Mouse (Mus musculus) hindbrain, embryonic 15.5 days (tissue): ENCODE results near the gene Cpne5. TPM values are rescaled to one million over a fixed set of nuclear protein-coding genes. Genes with fewer than 3 reads are reported as not detected.

ENCODE experiments used
- ATAC-seq: fragments of 200-750 bp; cut with Nextera tagmentation; 2 replicates; pipeline ENCODE4 v1.8.0; 2017; ENCODE audit warnings: low read depth, moderate number of reproducible peaks, moderate TSS enrichment; ENCODE audit not compliant: low FRiP score
- H3K27ac ChIP-seq: fragments of 300-500 bp; sonication (generic); replicated peaks from 2 replicates; pipeline ENCODE4 v1.5.1; 2015; ENCODE audit warnings: mild to moderate bottlenecking, inconsistent platforms
- H3K27me3 ChIP-seq: fragments of 300-500 bp; sonication (generic); 2 replicates; pipeline ENCODE4 v1.6.1; 2015; ENCODE audit warnings: control low read depth, inconsistent platforms
- H3K36me3 ChIP-seq: fragments of 300-500 bp; sonication (generic); 2 replicates; pipeline ENCODE4 v1.6.1; 2015; ENCODE audit warnings: control low read depth, inconsistent platforms
- H3K4me1 ChIP-seq: fragments of 300-500 bp; sonication (generic); replicated peaks from 2 replicates; pipeline ENCODE4 v1.6.1; 2015; ENCODE audit warnings: control low read depth, inconsistent platforms
- H3K4me2 ChIP-seq: fragments of 300-500 bp; sonication (generic); 2 replicates; pipeline ENCODE4 v1.6.1; 2015; ENCODE audit warnings: moderate library complexity, mild to moderate bottlenecking, inconsistent platforms
- H3K4me3 ChIP-seq: fragments of 300-500 bp; sonication (generic); 2 replicates; pipeline ENCODE4 v1.5.1; 2015; ENCODE audit warnings: mild to moderate bottlenecking, inconsistent platforms
- H3K9ac ChIP-seq: fragments of 300-500 bp; sonication (generic); 2 replicates; pipeline ENCODE4 v1.6.1; 2015; ENCODE audit warnings: inconsistent platforms
- H3K9me3 ChIP-seq: fragments of 300-500 bp; sonication (generic); 2 replicates; pipeline ENCODE4 v1.6.1; 2016; ENCODE audit warnings: control low read depth, inconsistent platforms
- WGBS: fragments of 180-500 bp; shearing (Covaris S2); methylation state at CpG from one replicate; pipeline ENCODE4 v1.1.7; 2015; 5-methylcytosine and 5-hydroxymethylcytosine counted together
- polyA plus RNA-seq: library from polyadenylated mRNA; unstranded; fragments of >200 nt; fragmentation: Nextera tagmentation; extraction: Ambion mirVana; gene quantifications from 2 replicates; pipeline ENCODE4 v1.2.1, GENCODE M21; 2015

Gene Cpne5
- polyA plus RNA-seq, 1 experiment from 2014 or later = 42.6 TPM

DNA sequence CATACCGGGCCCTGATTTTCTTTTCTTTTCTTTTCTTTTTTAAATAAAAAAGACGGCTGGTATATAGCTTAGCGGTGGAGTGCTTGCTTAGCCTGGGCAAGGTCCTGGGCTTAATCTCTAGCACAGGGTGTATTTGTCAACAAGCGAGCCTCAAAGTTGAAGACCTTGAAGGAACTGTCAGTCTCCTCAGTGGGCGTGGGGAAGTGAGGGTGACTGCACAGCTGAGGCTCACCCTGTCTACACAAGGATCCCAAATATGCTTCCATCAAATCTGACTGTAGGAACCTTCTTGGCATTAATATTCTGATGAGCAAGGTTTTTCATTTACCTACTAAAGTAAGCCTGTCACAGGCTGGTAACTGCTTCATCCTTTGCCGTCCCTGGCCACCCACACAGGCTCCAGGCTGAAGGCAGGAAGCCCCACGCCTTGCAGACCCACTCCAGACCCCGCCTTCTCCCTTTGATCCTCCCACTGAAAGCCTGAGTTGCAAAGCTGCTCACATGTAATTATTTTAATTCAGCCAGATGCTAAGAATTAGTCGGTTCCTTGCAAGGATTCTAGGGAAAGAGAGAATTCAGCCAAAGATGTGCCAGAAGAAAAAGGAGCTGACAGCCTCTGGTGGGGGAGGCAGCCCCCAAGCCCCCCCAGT, 38.7 kb downstream of the Cpne5 start:
- Histone ChIP-seq H3K4me2 (no peak overlapping the region), H3K4me1 (peaks cover 10% of the 10 kb centered on the region), H3K4me3 (no peak overlapping the region), H3K36me3 (no peaks in the 10 kb centered on the region), H3K27me3 (no peaks in the 10 kb centered on the region), H3K27ac (peak overlapping the region; percentile 40; the same call in 1 of the 2 replicates), H3K9ac (0 out of 2 replicates have a peak overlapping the region, but pooled peaks have one; percentile 22), H3K9me3 (no peaks in the 10 kb centered on the region)
- WGBS = 24% methylated on average over 9 of the region's 9 CpGs
- peak; percentile 54; the same call in 1 of the 2 replicates for ATAC-seq

GRCm38 (mm10) chr17:29195579-29195978, 42.4 kb downstream of the Cpne5 start:
- no peak overlapping the region for H3K9ac ChIP-seq
- H3K4me3 ChIP-seq = no peak overlapping the region
- no peaks in the 10 kb centered on the region for H3K9me3 ChIP-seq
- peaks cover 10% of the 10 kb centered on the region for H3K4me1 ChIP-seq
- no peak overlapping the region for H3K27ac ChIP-seq
- no peak overlapping the region for H3K4me2 ChIP-seq
- peaks cover under 1% of the 10 kb centered on the region; the same call in 1 of the 2 replicates for H3K27me3 ChIP-seq
- 32% methylated on average over 4 of the region's 4 CpGs for WGBS
- ATAC-seq = no peak
- H3K36me3 ChIP-seq = no peaks in the 10 kb centered on the region

- Histone ChIP-seq H3K4me2 (peak overlapping the region; percentile 29), H3K36me3 (no peaks in the 10 kb centered on the region), H3K9ac (no peak overlapping the region), H3K9me3 (no peaks in the 10 kb centered on the region), H3K27ac (no peak overlapping the region), H3K4me3 (no peak overlapping the region), H3K4me1 (peaks cover 20% of the 10 kb centered on the region), H3K27me3 (peaks cover 6% of the 10 kb centered on the region; the same call in 1 of the 2 replicates)
- peak; percentile 47; the same call in 1 of the 2 replicates for ATAC-seq
- 9% methylated on average over 9 of the region's 12 CpGs for WGBS
Measured at GRCm38 (mm10) chr17:29188989-29189388, 49.0 kb downstream of the Cpne5 start.

- H3K9me3 ChIP-seq = no peaks in the 10 kb centered on the region
- no peak for ATAC-seq
- no peak overlapping the region for H3K4me3 ChIP-seq
- H3K27me3 ChIP-seq = peaks cover 6% of the 10 kb centered on the region; the same call in 1 of the 2 replicates
- H3K4me2 ChIP-seq = no peak overlapping the region
- no peak overlapping the region for H3K9ac ChIP-seq
- 15% methylated on average over 10 of the region's 10 CpGs for WGBS
- peaks cover 20% of the 10 kb centered on the region for H3K4me1 ChIP-seq
- no peaks in the 10 kb centered on the region for H3K36me3 ChIP-seq
- 0 out of 2 replicates have a peak overlapping the region, but pooled peaks have one; percentile 31 for H3K27ac ChIP-seq
Measured at GRCm38 (mm10) chr17:29186989-29187859, 50.7 kb downstream of the Cpne5 start.

DNA sequence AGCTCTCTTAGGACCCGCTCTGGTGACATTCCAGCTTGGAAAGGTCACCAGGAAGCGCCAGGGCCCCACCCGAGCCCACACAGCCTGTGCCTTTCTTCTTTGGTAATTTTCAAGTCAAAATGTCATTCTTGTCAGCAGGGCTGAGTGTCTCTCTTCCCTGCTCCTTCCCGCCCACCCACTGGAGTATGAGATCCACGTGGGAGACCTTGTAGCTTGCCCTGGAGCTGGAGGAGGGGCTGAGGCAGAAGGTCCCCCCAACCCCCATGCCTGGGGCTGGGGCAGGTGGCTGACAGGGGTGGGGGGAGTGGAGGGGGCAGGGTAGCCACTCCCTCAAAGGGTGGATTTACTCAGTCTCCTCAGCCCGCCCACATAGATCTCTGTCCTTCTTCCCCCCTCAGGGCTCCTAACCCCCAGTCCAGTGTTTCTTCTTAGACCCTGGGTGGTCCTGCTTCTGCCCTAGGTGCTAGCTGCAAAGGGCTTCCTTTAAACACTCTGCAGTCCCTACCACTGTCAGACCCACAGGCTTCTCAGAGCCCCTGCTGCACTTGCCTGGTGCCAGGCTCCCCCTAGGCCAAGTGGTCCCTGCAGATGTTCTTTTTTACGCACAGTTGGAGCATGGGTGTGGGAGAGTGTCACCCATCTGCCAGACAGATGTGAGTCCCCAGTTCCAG, 52.5 kb downstream of the Cpne5 start:
- 46% methylated on average over 7 of the region's 7 CpGs for WGBS
- no peak for ATAC-seq
- peaks cover 20% of the 10 kb centered on the region for H3K4me1 ChIP-seq

GRCm38 (mm10) chr17:29183162-29183561, 54.8 kb downstream of the Cpne5 start:
- no peaks in the 10 kb centered on the region for H3K36me3 ChIP-seq
- no peaks in the 10 kb centered on the region for H3K27me3 ChIP-seq
- no peak overlapping the region for H3K4me3 ChIP-seq
- H3K4me2 ChIP-seq = no peak overlapping the region
- H3K4me1 ChIP-seq = peaks cover 14% of the 10 kb centered on the region
- ATAC-seq = no peak
- H3K9ac ChIP-seq = no peak overlapping the region
- H3K9me3 ChIP-seq = no peaks in the 10 kb centered on the region
- H3K27ac ChIP-seq = no peak overlapping the region
- WGBS = 65% methylated on average over 11 of the region's 11 CpGs

More for the DNA sequence above, 52.5 kb downstream of the Cpne5 start:
- H3K4me2 ChIP-seq = no peak overlapping the region
- H3K27me3 ChIP-seq = peaks cover 5% of the 10 kb centered on the region; the same call in 1 of the 2 replicates
- H3K9ac ChIP-seq = no peak overlapping the region
- H3K4me3 ChIP-seq = no peak overlapping the region
- H3K9me3 ChIP-seq = no peaks in the 10 kb centered on the region
- no peaks in the 10 kb centered on the region for H3K36me3 ChIP-seq
- no peak overlapping the region for H3K27ac ChIP-seq

DNA sequence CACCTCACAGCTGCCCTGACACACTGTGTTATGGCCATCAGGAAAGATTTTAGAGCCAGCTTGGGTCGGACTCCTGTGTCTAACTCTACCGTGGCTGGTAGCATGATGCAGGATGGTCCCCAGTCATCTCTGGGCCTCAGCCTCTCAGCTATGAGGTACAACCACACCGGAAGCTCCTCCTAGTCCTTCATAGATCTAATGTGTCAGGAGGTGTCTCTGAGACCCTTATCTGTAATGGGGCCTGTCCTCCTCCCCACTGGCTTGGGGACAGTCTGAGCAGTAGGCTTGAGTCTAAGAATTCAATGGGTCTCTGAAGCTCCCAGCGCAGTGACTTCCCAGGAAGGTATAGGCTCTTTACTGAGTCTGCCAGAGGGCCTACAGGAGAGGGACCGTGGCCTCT, 56.2 kb downstream of the Cpne5 start:
- H3K9ac ChIP-seq = no peak overlapping the region
- H3K4me1 ChIP-seq = peaks cover 10% of the 10 kb centered on the region
- no peak overlapping the region for H3K4me3 ChIP-seq
- no peak overlapping the region for H3K27ac ChIP-seq
- no peak for ATAC-seq
- H3K9me3 ChIP-seq = no peaks in the 10 kb centered on the region
- H3K36me3 ChIP-seq = no peaks in the 10 kb centered on the region
- 92% methylated on average over 5 of the region's 5 CpGs for WGBS
- no peaks in the 10 kb centered on the region for H3K27me3 ChIP-seq
- H3K4me2 ChIP-seq = no peak overlapping the region

GRCm38 (mm10) chr17:29180406-29181127, 57.4 kb downstream of the Cpne5 start:
- no peak overlapping the region for H3K9ac ChIP-seq
- H3K9me3 ChIP-seq = no peaks in the 10 kb centered on the region
- H3K4me2 ChIP-seq = no peak overlapping the region
- no peak for ATAC-seq
- peaks cover 18% of the 10 kb centered on the region for H3K4me1 ChIP-seq
- H3K36me3 ChIP-seq = no peaks in the 10 kb centered on the region
- no peak overlapping the region for H3K4me3 ChIP-seq
- H3K27me3 ChIP-seq = no peaks in the 10 kb centered on the region
- WGBS = 86% methylated on average over 4 of the region's 4 CpGs
- H3K27ac ChIP-seq = no peak overlapping the region

GRCm38 (mm10) chr17:29179917-29180316, 58.0 kb downstream of the Cpne5 start:
- H3K4me2 ChIP-seq = no peak overlapping the region
- no peak overlapping the region for H3K4me3 ChIP-seq
- H3K36me3 ChIP-seq = no peaks in the 10 kb centered on the region
- H3K9ac ChIP-seq = no peak overlapping the region
- peaks cover 15% of the 10 kb centered on the region for H3K4me1 ChIP-seq
- no peak for ATAC-seq
- no peaks in the 10 kb centered on the region for H3K9me3 ChIP-seq
- no peak overlapping the region for H3K27ac ChIP-seq
- no peaks in the 10 kb centered on the region for H3K27me3 ChIP-seq
- WGBS = 91% methylated on average over 6 of the region's 6 CpGs

- no peaks in the 10 kb centered on the region for H3K36me3 ChIP-seq
- peaks cover 15% of the 10 kb centered on the region for H3K4me1 ChIP-seq
- no peak overlapping the region for H3K4me3 ChIP-seq
- H3K27me3 ChIP-seq = no peaks in the 10 kb centered on the region
- H3K9ac ChIP-seq = no peak overlapping the region
- no peaks in the 10 kb centered on the region for H3K9me3 ChIP-seq
- 68% methylated on average over 9 of the region's 9 CpGs for WGBS
- no peak for ATAC-seq
- H3K27ac ChIP-seq = no peak overlapping the region
- no peak overlapping the region for H3K4me2 ChIP-seq
Measured at GRCm38 (mm10) chr17:29178503-29179059, 59.4 kb downstream of the Cpne5 start.
